Mouse (Mus musculus): ENCODE results near the gene Tgfbr1. TPM values are rescaled to one million over a fixed set of nuclear protein-coding genes. Genes with fewer than 3 reads are reported as not detected.

Tgfbr1 gene
- polyA plus RNA-seq (2012; rRNA removed), result 13.2 and 17.8 TPM in 2 replicates

DNA sequence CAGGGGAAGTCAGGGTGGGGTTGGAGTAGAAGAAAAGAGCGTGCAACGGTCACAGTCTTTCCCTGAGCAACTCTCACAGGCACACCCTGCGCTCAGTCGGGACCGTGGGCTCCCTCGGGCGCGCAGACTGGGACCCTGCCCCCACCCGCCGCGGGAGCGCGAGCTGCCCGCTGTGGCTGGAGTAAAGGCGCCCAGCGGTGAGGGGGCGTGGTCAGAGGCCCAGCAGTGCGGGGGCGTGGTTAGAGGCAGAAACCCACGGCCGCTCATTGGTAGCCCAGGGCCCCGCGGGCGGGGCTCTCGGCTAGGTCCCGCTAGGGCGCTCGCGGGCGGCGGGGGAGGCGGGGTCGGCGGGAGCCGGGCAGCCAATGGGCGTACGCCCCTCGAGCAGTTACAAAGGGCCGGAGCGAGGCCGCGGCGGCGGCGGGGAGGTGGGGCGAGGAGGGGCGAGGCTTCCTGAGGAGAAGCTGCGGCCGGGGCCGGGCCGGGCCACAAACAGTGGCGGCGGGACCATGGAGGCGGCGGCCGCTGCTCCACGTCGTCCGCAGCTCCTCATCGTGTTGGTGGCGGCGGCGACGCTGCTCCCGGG is at the start of gene Tgfbr1:
Gene Tgfbr1 (plus strand): TSS at position 420 of the 586 bp plus-strand sequence.
- Histone ChIP-seq H3K27ac (ENCODE audit: control insufficient read depth, insufficient read depth, low read length) (peak within 1 kb of the TSS; percentile 9; the same call in 1 of the 2 replicates), H3K4me3 (ENCODE audit: control insufficient read depth, insufficient read depth, low read length) (peak within 1 kb of the TSS; percentile 71), H3K4me1 (replicated peaks; ENCODE audit: control insufficient read depth, insufficient read depth, low read length) (peaks cover 6% of the 10 kb centered on the region), H3K27me3 (ENCODE audit: control insufficient read depth, insufficient read depth, low read length) (no peaks in the 10 kb centered on the region), H3K36me3 (ENCODE audit: control insufficient read depth, insufficient read depth, low read length) (no peaks in the 10 kb centered on the region)
- WGBS, result under 1% methylated on average over 64 of the region's 65 CpGs
- no peak for TF ChIP-seq CTCF (IDR thresholded peaks at IDR 0.05; ENCODE audit: borderline replicate concordance, control insufficient read depth, extremely low read depth, insufficient read depth, low read length, poor library complexity)
- TF ChIP-seq POLR2A (IDR thresholded peaks at IDR 0.05; ENCODE audit: control insufficient read depth, extremely low read depth, insufficient read depth, low read length, poor library complexity), result peak; percentile 80
- DNase-seq, result peak; percentile 99

GRCm38 (mm10) chr4:47303340-47303998 is 49.6 kb upstream of the Tgfbr1 start:
- DNase-seq, result no peak
- H3K27me3 ChIP-seq (ENCODE audit: control insufficient read depth, insufficient read depth, low read length), result no peaks in the 10 kb centered on the region
- no peak for TF ChIP-seq POLR2A (IDR thresholded peaks at IDR 0.05; ENCODE audit: control insufficient read depth, extremely low read depth, insufficient read depth, low read length, poor library complexity)
- no peak for TF ChIP-seq CTCF (IDR thresholded peaks at IDR 0.05; ENCODE audit: borderline replicate concordance, control insufficient read depth, extremely low read depth, insufficient read depth, low read length, poor library complexity)
- H3K4me3 ChIP-seq (ENCODE audit: control insufficient read depth, insufficient read depth, low read length), result no peak overlapping the region
- peaks cover 34% of the 10 kb centered on the region for H3K4me1 ChIP-seq (replicated peaks; ENCODE audit: control insufficient read depth, insufficient read depth, low read length)
- peak overlapping the region; percentile 55 for H3K27ac ChIP-seq (ENCODE audit: control insufficient read depth, insufficient read depth, low read length)
- 10% methylated on average over 5 of the region's 5 CpGs for WGBS
- no peaks in the 10 kb centered on the region for H3K36me3 ChIP-seq (ENCODE audit: control insufficient read depth, insufficient read depth, low read length)

GRCm38 (mm10) chr4:47309886-47310625 is 43.0 kb upstream of the Tgfbr1 start:
- no peak for TF ChIP-seq CTCF (IDR thresholded peaks at IDR 0.05; ENCODE audit: borderline replicate concordance, control insufficient read depth, extremely low read depth, insufficient read depth, low read length, poor library complexity)
- TF ChIP-seq POLR2A (IDR thresholded peaks at IDR 0.05; ENCODE audit: control insufficient read depth, extremely low read depth, insufficient read depth, low read length, poor library complexity), result no peak
- peaks cover 59% of the 10 kb centered on the region for H3K4me1 ChIP-seq (replicated peaks; ENCODE audit: control insufficient read depth, insufficient read depth, low read length)
- no peaks in the 10 kb centered on the region for H3K36me3 ChIP-seq (ENCODE audit: control insufficient read depth, insufficient read depth, low read length)
- no peaks in the 10 kb centered on the region for H3K27me3 ChIP-seq (ENCODE audit: control insufficient read depth, insufficient read depth, low read length)
- peak; percentile 65 for DNase-seq
- no peak overlapping the region for H3K4me3 ChIP-seq (ENCODE audit: control insufficient read depth, insufficient read depth, low read length)
- peak overlapping the region; percentile 71 for H3K27ac ChIP-seq (ENCODE audit: control insufficient read depth, insufficient read depth, low read length)
- 36% methylated on average over 12 of the region's 12 CpGs for WGBS

GRCm38 (mm10) chr4:47310812-47311211 is 42.2 kb upstream of the Tgfbr1 start:
- peaks cover 66% of the 10 kb centered on the region for H3K4me1 ChIP-seq (replicated peaks; ENCODE audit: control insufficient read depth, insufficient read depth, low read length)
- H3K4me3 ChIP-seq (ENCODE audit: control insufficient read depth, insufficient read depth, low read length), result no peak overlapping the region
- H3K27ac ChIP-seq (ENCODE audit: control insufficient read depth, insufficient read depth, low read length), result peak overlapping the region; percentile 71
- H3K36me3 ChIP-seq (ENCODE audit: control insufficient read depth, insufficient read depth, low read length), result no peaks in the 10 kb centered on the region
- 17% methylated on average over 6 of the region's 6 CpGs for WGBS
- TF ChIP-seq CTCF (IDR thresholded peaks at IDR 0.05; ENCODE audit: borderline replicate concordance, control insufficient read depth, extremely low read depth, insufficient read depth, low read length, poor library complexity) (no peak), POLR2A (IDR thresholded peaks at IDR 0.05; ENCODE audit: control insufficient read depth, extremely low read depth, insufficient read depth, low read length, poor library complexity) (no peak)
- no peak for DNase-seq
- no peaks in the 10 kb centered on the region for H3K27me3 ChIP-seq (ENCODE audit: control insufficient read depth, insufficient read depth, low read length)

GRCm38 (mm10) chr4:47311467-47311866 is 41.6 kb upstream of the Tgfbr1 start:
- H3K27ac ChIP-seq (ENCODE audit: control insufficient read depth, insufficient read depth, low read length), result 0 out of 2 replicates have a peak overlapping the region, but pooled peaks have one; percentile 71
- no peaks in the 10 kb centered on the region for H3K27me3 ChIP-seq (ENCODE audit: control insufficient read depth, insufficient read depth, low read length)
- DNase-seq, result no peak
- H3K4me3 ChIP-seq (ENCODE audit: control insufficient read depth, insufficient read depth, low read length), result no peak overlapping the region
- WGBS, result 74% methylated on average over 6 of the region's 6 CpGs
- H3K36me3 ChIP-seq (ENCODE audit: control insufficient read depth, insufficient read depth, low read length), result no peaks in the 10 kb centered on the region
- TF ChIP-seq CTCF (IDR thresholded peaks at IDR 0.05; ENCODE audit: borderline replicate concordance, control insufficient read depth, extremely low read depth, insufficient read depth, low read length, poor library complexity) (no peak), POLR2A (IDR thresholded peaks at IDR 0.05; ENCODE audit: control insufficient read depth, extremely low read depth, insufficient read depth, low read length, poor library complexity) (no peak)
- H3K4me1 ChIP-seq (replicated peaks; ENCODE audit: control insufficient read depth, insufficient read depth, low read length), result peaks cover 67% of the 10 kb centered on the region

DNA sequence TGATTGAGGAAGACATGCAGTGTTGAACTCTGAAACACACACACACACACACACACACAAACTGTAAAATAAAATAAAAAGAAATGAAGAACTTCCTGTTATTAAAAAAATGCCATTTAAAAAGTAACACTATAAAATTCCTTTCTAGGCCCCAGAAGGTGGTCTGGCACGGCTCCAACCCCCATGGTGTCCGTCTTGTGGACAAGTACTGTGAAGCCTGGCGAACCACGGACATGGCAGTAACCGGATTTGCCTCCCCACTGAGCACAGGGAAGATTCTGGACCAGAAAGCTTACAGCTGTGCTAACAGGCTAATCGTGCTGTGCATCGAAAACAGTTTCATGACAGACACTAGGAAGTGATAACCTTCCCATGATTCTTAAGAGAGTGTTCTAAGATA is 41.1 kb upstream of the Tgfbr1 start:
- no peaks in the 10 kb centered on the region for H3K27me3 ChIP-seq (ENCODE audit: control insufficient read depth, insufficient read depth, low read length)
- no peak for TF ChIP-seq POLR2A (IDR thresholded peaks at IDR 0.05; ENCODE audit: control insufficient read depth, extremely low read depth, insufficient read depth, low read length, poor library complexity)
- TF ChIP-seq CTCF (IDR thresholded peaks at IDR 0.05; ENCODE audit: borderline replicate concordance, control insufficient read depth, extremely low read depth, insufficient read depth, low read length, poor library complexity), result no peak
- H3K4me1 ChIP-seq (replicated peaks; ENCODE audit: control insufficient read depth, insufficient read depth, low read length), result peaks cover 65% of the 10 kb centered on the region
- H3K4me3 ChIP-seq (ENCODE audit: control insufficient read depth, insufficient read depth, low read length), result no peak overlapping the region
- H3K36me3 ChIP-seq (ENCODE audit: control insufficient read depth, insufficient read depth, low read length), result no peaks in the 10 kb centered on the region
- H3K27ac ChIP-seq (ENCODE audit: control insufficient read depth, insufficient read depth, low read length), result no peak overlapping the region
- DNase-seq, result no peak
- WGBS, result 62% methylated on average over 7 of the region's 7 CpGs

Measured in thymus, adult 2 months (tissue).